Mouse (Mus musculus) mouse embryonic stem cell (cell line): ENCODE data around the gene Ergic1.

Experiments
- in situ Hi-C, 2 experiments: fragments of 300-500 bp; cut with MboI; formaldehyde crosslinking; loops; 1 replicate in 1 of 2; 3 replicates in 1 of 2; pipeline ENCODE4 v1.14.3; 2019 to 2020; ENCODE audit warnings: low sequenced_read_pairs in 2 of 2, low pct_unique_long_range_greater_than_20kb in 1 of 2, mixed read lengths in 1 of 2; ENCODE audit not compliant: unreplicated experiment in 1 of 2

Ergic1 gene

DNA sequence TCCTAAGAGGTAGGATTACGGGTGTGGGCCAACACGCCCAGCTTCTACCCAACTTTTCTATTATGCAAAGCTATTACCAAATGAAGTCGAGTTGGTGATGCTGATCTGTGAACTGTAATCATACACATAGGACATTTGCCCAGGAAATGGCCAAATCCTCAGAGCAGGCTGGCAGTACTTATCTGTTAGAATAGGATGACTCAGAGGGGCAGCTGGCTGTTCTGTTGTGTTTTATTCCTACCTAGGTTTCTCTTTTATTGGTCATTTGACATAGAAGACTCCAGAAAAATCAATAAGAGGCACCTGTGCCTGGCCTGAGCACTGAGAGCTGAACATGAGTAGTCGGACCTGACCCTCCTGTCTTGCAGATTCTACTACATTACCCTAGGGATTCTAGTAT lies 141.3 kb downstream of the Ergic1 start:
- in situ Hi-C loops = loop anchor here in 1 of 2 experiments (25.0 kb wide), 1 partner anchor 185 kb away; no protein-coding TSS in a partner anchor

DNA sequence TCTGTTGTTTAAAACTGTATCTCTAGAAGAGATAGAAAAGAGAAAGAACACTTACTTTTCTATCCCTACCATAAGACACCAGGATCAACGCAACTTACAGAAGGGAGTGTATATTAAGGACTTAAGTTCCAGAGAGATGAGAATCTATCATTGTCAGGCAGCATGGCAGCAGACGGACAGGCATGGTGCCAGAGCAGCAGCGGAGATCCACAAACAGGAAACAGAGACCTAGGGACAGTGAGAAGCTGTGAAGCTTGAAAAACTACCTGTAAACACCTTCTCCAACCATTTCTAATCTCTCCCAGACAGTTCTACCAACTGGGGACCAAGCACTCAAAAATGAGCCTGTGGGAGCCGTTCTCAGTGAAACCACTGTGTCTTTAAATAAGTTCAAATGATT lies 142.4 kb downstream of the Ergic1 start:
- in situ Hi-C loops = loop anchor here in 1 of 2 experiments (25.0 kb wide), 1 partner anchor 184 kb away; no protein-coding TSS in a partner anchor

DNA sequence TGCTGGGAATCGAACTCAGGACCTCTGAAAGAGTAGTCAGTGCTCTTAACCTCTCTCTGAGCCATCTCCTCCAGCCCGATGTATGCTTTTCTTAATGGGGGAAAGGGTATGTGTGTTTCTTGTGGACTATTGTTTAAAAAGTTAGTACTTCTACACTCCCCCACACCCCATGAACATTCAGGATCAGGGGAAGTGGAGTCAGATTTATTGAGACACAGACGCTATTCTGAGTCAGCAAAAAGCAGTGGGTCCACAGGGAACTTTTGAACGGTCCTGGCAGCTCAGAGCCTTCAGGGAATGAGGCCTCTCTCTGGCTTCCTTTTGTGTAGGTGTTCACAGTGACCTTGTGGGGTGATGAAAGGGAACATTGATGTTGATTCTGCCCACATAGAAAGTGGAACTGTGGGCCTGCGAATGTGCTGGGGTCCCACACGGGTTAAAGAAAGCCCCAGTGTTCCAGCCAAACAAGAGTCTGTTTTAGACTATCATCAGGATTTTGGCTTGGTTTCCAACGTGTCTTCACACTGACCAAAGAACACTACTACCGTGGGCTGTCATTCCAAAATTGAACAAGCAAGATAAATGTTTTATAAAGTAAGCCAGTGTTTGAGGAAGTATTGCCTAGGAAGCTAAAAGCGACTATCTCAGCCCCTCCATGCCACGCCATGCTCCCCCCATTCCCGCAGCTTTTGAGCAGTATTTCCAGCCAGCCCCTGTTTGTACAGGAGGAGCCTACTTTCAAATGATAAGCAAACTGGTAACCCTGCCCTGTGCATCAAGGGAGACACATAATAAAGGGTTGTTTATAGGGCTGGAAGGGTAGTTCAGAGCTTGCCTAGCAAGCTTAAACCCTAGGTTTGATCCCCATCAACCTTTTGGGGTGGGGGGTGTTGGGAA lies 144.4 kb downstream of the Ergic1 start:
- in situ Hi-C loops = loop anchor here in 1 of 2 experiments (25.0 kb wide), 1 partner anchor 182 kb away; no protein-coding TSS in a partner anchor
